Mouse (Mus musculus): ENCODE data around the gene Mphosph8. TPM values are rescaled to one million over a fixed set of nuclear protein-coding genes. Genes with fewer than 3 reads are reported as not detected.

Mphosph8 gene
- polyA plus RNA-seq, 1 experiment from 2014 or later = 21.8 TPM

- 76% methylated on average over 1 of the region's 1 CpGs for WGBS
- Histone ChIP-seq H3K9ac (no peak overlapping the region), H3K4me2 (no peak overlapping the region), H3K27me3 (no peaks in the 10 kb centered on the region), H3K4me1 (no peaks in the 10 kb centered on the region), H3K36me3 (peaks cover 81% of the 10 kb centered on the region), H3K27ac (no peak overlapping the region), H3K9me3 (no peaks in the 10 kb centered on the region), H3K4me3 (no peak overlapping the region)
- no peak for ATAC-seq (ENCODE audit: insufficient number of reproducible peaks, low FRiP score, low TSS enrichment, low read depth)
Measured at GRCm38 (mm10) chr14:56689766-56690165, 21.7 kb downstream of the Mphosph8 start.

DNA sequence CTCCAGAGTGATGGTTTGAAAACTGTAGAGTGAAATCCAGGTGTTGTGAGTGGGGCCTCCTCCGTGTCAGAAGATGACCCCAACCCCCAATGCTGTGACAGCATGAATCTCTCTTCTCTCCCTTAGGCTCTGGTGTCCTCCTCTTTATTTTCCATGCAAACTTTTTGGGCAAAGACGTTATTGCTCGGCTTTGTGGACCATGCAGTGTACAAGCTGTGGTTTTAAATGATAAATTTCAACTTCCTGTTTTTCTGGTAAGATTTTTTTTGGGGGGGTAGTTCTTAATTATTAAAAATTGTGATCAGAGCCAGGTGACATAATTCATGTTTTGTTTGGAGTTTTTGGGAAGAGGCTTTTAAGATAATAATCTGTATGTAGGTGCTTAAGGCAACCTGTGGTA lies 27.4 kb downstream of the Mphosph8 start:
- no peak overlapping the region for H3K4me3 ChIP-seq
- no peak overlapping the region for H3K27ac ChIP-seq
- WGBS = 83% methylated on average over 3 of the region's 3 CpGs
- ATAC-seq (ENCODE audit: insufficient number of reproducible peaks, low FRiP score, low TSS enrichment, low read depth) = no peak
- H3K27me3 ChIP-seq = no peaks in the 10 kb centered on the region
- H3K4me1 ChIP-seq = no peaks in the 10 kb centered on the region
- no peak overlapping the region for H3K4me2 ChIP-seq
- peaks cover 86% of the 10 kb centered on the region for H3K36me3 ChIP-seq
- no peaks in the 10 kb centered on the region for H3K9me3 ChIP-seq
- no peak overlapping the region for H3K9ac ChIP-seq

DNA sequence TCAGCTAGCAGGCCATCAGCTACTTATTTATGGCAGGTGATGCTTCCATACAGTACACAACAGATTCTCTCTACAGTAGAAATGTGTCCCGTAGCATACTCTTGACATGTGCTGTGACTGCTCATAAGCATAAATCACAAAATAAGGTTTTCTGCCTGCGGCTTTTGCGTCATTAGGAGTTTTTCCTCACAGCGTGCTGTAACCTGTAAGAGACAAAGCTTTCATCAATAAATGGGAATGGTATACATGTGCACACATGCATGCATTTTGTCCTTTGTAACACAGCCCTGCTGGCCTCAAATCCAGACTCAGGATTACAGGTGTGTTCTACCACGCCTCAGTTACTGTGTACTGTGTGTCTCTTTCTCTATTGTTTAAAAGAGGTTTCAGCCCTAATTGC lies 29.8 kb downstream of the Mphosph8 start:
- Histone ChIP-seq H3K4me2 (no peak overlapping the region), H3K9ac (no peak overlapping the region), H3K27ac (peak overlapping the region; percentile 7; the same call in 1 of the 2 replicates), H3K36me3 (peaks cover 67% of the 10 kb centered on the region), H3K9me3 (no peaks in the 10 kb centered on the region), H3K4me3 (no peak overlapping the region), H3K27me3 (no peaks in the 10 kb centered on the region), H3K4me1 (no peaks in the 10 kb centered on the region)
- WGBS = 81% methylated on average over 5 of the region's 5 CpGs
- no peak for ATAC-seq (ENCODE audit: insufficient number of reproducible peaks, low FRiP score, low TSS enrichment, low read depth)

GRCm38 (mm10) chr14:56702644-56703043 lies 34.6 kb downstream of the Mphosph8 start:
- Histone ChIP-seq H3K27me3 (no peaks in the 10 kb centered on the region), H3K27ac (no peak overlapping the region), H3K36me3 (peaks cover 26% of the 10 kb centered on the region), H3K4me1 (no peaks in the 10 kb centered on the region), H3K4me3 (no peak overlapping the region), H3K9me3 (no peaks in the 10 kb centered on the region), H3K4me2 (no peak overlapping the region), H3K9ac (no peak overlapping the region)
- no peak for ATAC-seq (ENCODE audit: insufficient number of reproducible peaks, low FRiP score, low TSS enrichment, low read depth)
- WGBS = 90% methylated on average over 4 of the region's 4 CpGs

DNA sequence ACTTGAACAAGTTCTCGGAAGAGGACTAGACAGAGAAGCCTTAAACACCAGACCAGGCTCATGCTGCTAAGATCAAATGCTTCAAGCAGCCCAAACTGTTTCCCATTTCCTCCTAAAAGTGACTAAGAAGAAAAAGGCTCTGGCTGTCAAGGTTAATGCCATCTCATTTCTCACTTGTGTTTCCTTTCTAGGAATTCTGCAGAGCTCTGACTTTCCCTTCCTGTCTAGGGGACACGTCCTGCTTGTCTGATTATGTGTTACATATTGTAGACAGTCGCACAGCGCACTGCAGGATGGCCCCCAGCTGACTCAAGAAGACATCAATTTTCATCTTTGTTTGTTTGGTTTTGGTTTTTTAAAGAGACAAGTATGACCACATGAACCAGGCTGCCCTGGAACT lies 37.6 kb downstream of the Mphosph8 start:
- Histone ChIP-seq H3K9me3 (no peaks in the 10 kb centered on the region), H3K27me3 (no peaks in the 10 kb centered on the region), H3K9ac (no peak overlapping the region), H3K27ac (no peak overlapping the region), H3K4me1 (no peaks in the 10 kb centered on the region), H3K36me3 (peaks cover 6% of the 10 kb centered on the region; the same call in 1 of the 2 replicates), H3K4me3 (no peak overlapping the region), H3K4me2 (no peak overlapping the region)
- 63% methylated on average over 4 of the region's 4 CpGs for WGBS
- ATAC-seq (ENCODE audit: insufficient number of reproducible peaks, low FRiP score, low TSS enrichment, low read depth) = no peak

GRCm38 (mm10) chr14:56726493-56726892 lies 58.4 kb downstream of the Mphosph8 start:
- Histone ChIP-seq H3K9me3 (no peaks in the 10 kb centered on the region), H3K4me3 (no peak overlapping the region), H3K4me2 (no peak overlapping the region), H3K27ac (no peak overlapping the region), H3K27me3 (no peaks in the 10 kb centered on the region), H3K36me3 (peaks cover 11% of the 10 kb centered on the region; the same call in 1 of the 2 replicates), H3K4me1 (no peaks in the 10 kb centered on the region), H3K9ac (no peak overlapping the region)
- 89% methylated on average over 1 of the region's 1 CpGs for WGBS
- no peak for ATAC-seq (ENCODE audit: insufficient number of reproducible peaks, low FRiP score, low TSS enrichment, low read depth)

DNA sequence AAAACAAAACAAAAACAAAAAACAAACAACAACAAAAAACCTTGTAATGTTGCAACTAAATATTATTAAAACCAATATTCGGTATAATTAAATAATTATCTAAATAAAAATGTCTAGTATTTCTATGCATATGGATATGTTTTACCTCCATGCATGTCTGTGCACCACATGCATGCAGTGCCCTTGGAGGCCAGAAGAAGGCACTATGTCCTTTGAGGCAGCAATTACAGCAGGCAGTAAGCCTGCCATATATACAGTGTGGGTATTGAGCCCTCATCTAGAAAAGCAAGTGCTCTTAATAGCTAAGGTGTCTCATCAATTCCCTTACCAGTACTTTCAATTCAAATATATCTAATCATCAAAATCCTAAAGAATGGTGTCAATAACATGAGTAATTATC lies 72.1 kb downstream of the Mphosph8 start:
- Histone ChIP-seq H3K36me3 (peaks cover 2% of the 10 kb centered on the region; the same call in 1 of the 2 replicates), H3K9ac (no peak overlapping the region), H3K27ac (no peak overlapping the region), H3K4me1 (no peaks in the 10 kb centered on the region), H3K4me3 (no peak overlapping the region), H3K9me3 (no peaks in the 10 kb centered on the region), H3K4me2 (no peak overlapping the region), H3K27me3 (no peaks in the 10 kb centered on the region)
- no peak for ATAC-seq (ENCODE audit: insufficient number of reproducible peaks, low FRiP score, low TSS enrichment, low read depth)
- 95% methylated on average over 1 of the region's 1 CpGs for WGBS

Other genes with a start within 250 kb of the Mphosph8 start
- 7.6 and 7.9 TPM in 2 replicates for gene Cenpj, start 92.8 kb upstream of the Mphosph8 start, polyA plus RNA-seq (2015; fragmentation: Nextera tagmentation; extraction: Ambion mirVana)
- 3.6 and 4.8 TPM in 2 replicates for gene Parp4, start 92.6 kb upstream of the Mphosph8 start, polyA plus RNA-seq (2015; fragmentation: Nextera tagmentation; extraction: Ambion mirVana)
- 22.1 and 25.2 TPM in 2 replicates for gene Pspc1, start 110.1 kb downstream of the Mphosph8 start, polyA plus RNA-seq (2015; fragmentation: Nextera tagmentation; extraction: Ambion mirVana)
- 25.9 and 26.4 TPM in 2 replicates for gene Zmym5, start 143.5 kb downstream of the Mphosph8 start, polyA plus RNA-seq (2015; fragmentation: Nextera tagmentation; extraction: Ambion mirVana)
- 34.0 and 38.2 TPM in 2 replicates for gene Zmym2, start 218.4 kb downstream of the Mphosph8 start, polyA plus RNA-seq (2015; fragmentation: Nextera tagmentation; extraction: Ambion mirVana)

Data from limb, embryonic 15.5 days (tissue).